Mouse (Mus musculus): ENCODE measurements at regions not wholly inside any gene's neighbourhood (a gene's known extent, or its start where the extent isn't known, plus 50 kb on each side); places are given as distances from the start of the nearest gene placed in this dataset.
"Not testable (repeated sequence)": the region's sequence is repeated elsewhere in the genome, so short reads cannot be mapped to it uniquely, and the experiment has no call there.

GRCm38 (mm10) chr8:20285523-20285922 is 77.5 kb downstream of the Gm15319 start:
- H3K27me3 ChIP-seq (replicated peaks; ENCODE audit: control insufficient read depth, insufficient read depth, low read length), result not testable (repeated sequence)

GRCm38 (mm10) chr8:20284856-20285255 is 78.2 kb downstream of the Gm15319 start:
- H3K36me3 ChIP-seq (ENCODE audit: control insufficient read depth, insufficient read depth); H3K4me1 ChIP-seq (replicated peaks; ENCODE audit: control insufficient read depth, insufficient read depth, low read length); H3K4me2 ChIP-seq (ENCODE audit: low read length); H3K9ac ChIP-seq (replicated peaks; ENCODE audit: low read depth, low read length); ATAC-seq; H3K27ac ChIP-seq (ENCODE audit: low read length); H3K27me3 ChIP-seq (replicated peaks; ENCODE audit: control insufficient read depth, insufficient read depth, low read length); H3K4me3 ChIP-seq (replicated peaks; ENCODE audit: low read length); H3K9me3 ChIP-seq (ENCODE audit: control insufficient read depth, low read length): not testable (repeated sequence)
- WGBS, result 83% methylated on average over 3 of the region's 6 CpGs

More at GRCm38 (mm10) chr8:20285523-20285922, 77.5 kb downstream of the Gm15319 start:
- not testable (repeated sequence) for H3K4me1 ChIP-seq (replicated peaks; ENCODE audit: control insufficient read depth, insufficient read depth, low read length); H3K9ac ChIP-seq (replicated peaks; ENCODE audit: low read depth, low read length); H3K4me2 ChIP-seq (ENCODE audit: low read length); H3K9me3 ChIP-seq (ENCODE audit: control insufficient read depth, low read length); ATAC-seq; H3K27ac ChIP-seq (ENCODE audit: low read length); H3K36me3 ChIP-seq (ENCODE audit: control insufficient read depth, insufficient read depth); H3K4me3 ChIP-seq (replicated peaks; ENCODE audit: low read length)
- 95% methylated on average over 2 of the region's 3 CpGs for WGBS

- not testable (repeated sequence) for H3K4me1 ChIP-seq (replicated peaks; ENCODE audit: control insufficient read depth, insufficient read depth, low read length); H3K27ac ChIP-seq (ENCODE audit: low read length); H3K4me2 ChIP-seq (ENCODE audit: low read length); ATAC-seq; H3K9ac ChIP-seq (replicated peaks; ENCODE audit: low read depth, low read length); H3K4me3 ChIP-seq (replicated peaks; ENCODE audit: low read length); H3K9me3 ChIP-seq (ENCODE audit: control insufficient read depth, low read length); H3K27me3 ChIP-seq (replicated peaks; ENCODE audit: control insufficient read depth, insufficient read depth, low read length); H3K36me3 ChIP-seq (ENCODE audit: control insufficient read depth, insufficient read depth)
- 80% methylated on average over 1 of the region's 3 CpGs for WGBS
Observed at GRCm38 (mm10) chr8:20283141-20283540, 79.9 kb downstream of the Gm15319 start.

GRCm38 (mm10) chr8:20281201-20281887 is 81.7 kb downstream of the Gm15319 start:
- not testable (repeated sequence) for H3K9me3 ChIP-seq (ENCODE audit: control insufficient read depth, low read length); H3K4me3 ChIP-seq (replicated peaks; ENCODE audit: low read length); H3K9ac ChIP-seq (replicated peaks; ENCODE audit: low read depth, low read length); H3K27ac ChIP-seq (ENCODE audit: low read length); H3K36me3 ChIP-seq (ENCODE audit: control insufficient read depth, insufficient read depth); H3K4me1 ChIP-seq (replicated peaks; ENCODE audit: control insufficient read depth, insufficient read depth, low read length); ATAC-seq; H3K4me2 ChIP-seq (ENCODE audit: low read length); H3K27me3 ChIP-seq (replicated peaks; ENCODE audit: control insufficient read depth, insufficient read depth, low read length)
- 97% methylated on average over 14 of the region's 14 CpGs for WGBS

GRCm38 (mm10) chr8:20277701-20278100 is 85.3 kb downstream of the Gm15319 start:
- H3K9ac ChIP-seq (replicated peaks; ENCODE audit: low read depth, low read length); H3K36me3 ChIP-seq (ENCODE audit: control insufficient read depth, insufficient read depth); H3K4me2 ChIP-seq (ENCODE audit: low read length); H3K27ac ChIP-seq (ENCODE audit: low read length); H3K4me1 ChIP-seq (replicated peaks; ENCODE audit: control insufficient read depth, insufficient read depth, low read length); H3K4me3 ChIP-seq (replicated peaks; ENCODE audit: low read length); H3K9me3 ChIP-seq (ENCODE audit: control insufficient read depth, low read length); H3K27me3 ChIP-seq (replicated peaks; ENCODE audit: control insufficient read depth, insufficient read depth, low read length); ATAC-seq: not testable (repeated sequence)
- WGBS, result 100% methylated on average over 1 of the region's 1 CpGs

- H3K4me2 ChIP-seq (ENCODE audit: low read length); H3K36me3 ChIP-seq (ENCODE audit: control insufficient read depth, insufficient read depth); H3K27ac ChIP-seq (ENCODE audit: low read length); H3K9ac ChIP-seq (replicated peaks; ENCODE audit: low read depth, low read length); H3K9me3 ChIP-seq (ENCODE audit: control insufficient read depth, low read length); H3K4me1 ChIP-seq (replicated peaks; ENCODE audit: control insufficient read depth, insufficient read depth, low read length); ATAC-seq; H3K4me3 ChIP-seq (replicated peaks; ENCODE audit: low read length); H3K27me3 ChIP-seq (replicated peaks; ENCODE audit: control insufficient read depth, insufficient read depth, low read length): not testable (repeated sequence)
- WGBS, result 85% methylated on average over 1 of the region's 1 CpGs
Observed at GRCm38 (mm10) chr8:20276661-20277060, 86.3 kb downstream of the Gm15319 start.

- ATAC-seq; H3K9ac ChIP-seq (replicated peaks; ENCODE audit: low read depth, low read length); H3K4me1 ChIP-seq (replicated peaks; ENCODE audit: control insufficient read depth, insufficient read depth, low read length); H3K4me2 ChIP-seq (ENCODE audit: low read length); H3K36me3 ChIP-seq (ENCODE audit: control insufficient read depth, insufficient read depth); H3K27me3 ChIP-seq (replicated peaks; ENCODE audit: control insufficient read depth, insufficient read depth, low read length); H3K27ac ChIP-seq (ENCODE audit: low read length); H3K4me3 ChIP-seq (replicated peaks; ENCODE audit: low read length); H3K9me3 ChIP-seq (ENCODE audit: control insufficient read depth, low read length): not testable (repeated sequence)
- 81% methylated on average over 4 of the region's 5 CpGs for WGBS
Observed at GRCm38 (mm10) chr8:20273844-20274243, 89.2 kb downstream of the Gm15319 start.

- WGBS, result 91% methylated on average over 9 of the region's 14 CpGs
- H3K27ac ChIP-seq (ENCODE audit: low read length); H3K9me3 ChIP-seq (ENCODE audit: control insufficient read depth, low read length); H3K27me3 ChIP-seq (replicated peaks; ENCODE audit: control insufficient read depth, insufficient read depth, low read length); H3K9ac ChIP-seq (replicated peaks; ENCODE audit: low read depth, low read length); ATAC-seq; H3K4me2 ChIP-seq (ENCODE audit: low read length); H3K4me1 ChIP-seq (replicated peaks; ENCODE audit: control insufficient read depth, insufficient read depth, low read length); H3K36me3 ChIP-seq (ENCODE audit: control insufficient read depth, insufficient read depth); H3K4me3 ChIP-seq (replicated peaks; ENCODE audit: low read length): not testable (repeated sequence)
Observed at GRCm38 (mm10) chr8:20267520-20268127, 95.4 kb downstream of the Gm15319 start.

GRCm38 (mm10) chr8:20266776-20267175 is 96.2 kb downstream of the Gm15319 start:
- H3K4me2 ChIP-seq (ENCODE audit: low read length); H3K9me3 ChIP-seq (ENCODE audit: control insufficient read depth, low read length); H3K27me3 ChIP-seq (replicated peaks; ENCODE audit: control insufficient read depth, insufficient read depth, low read length); H3K4me3 ChIP-seq (replicated peaks; ENCODE audit: low read length); H3K4me1 ChIP-seq (replicated peaks; ENCODE audit: control insufficient read depth, insufficient read depth, low read length); H3K36me3 ChIP-seq (ENCODE audit: control insufficient read depth, insufficient read depth); H3K9ac ChIP-seq (replicated peaks; ENCODE audit: low read depth, low read length); H3K27ac ChIP-seq (ENCODE audit: low read length); ATAC-seq: not testable (repeated sequence)
- WGBS, result 94% methylated on average over 3 of the region's 3 CpGs

- not testable (repeated sequence) for H3K4me3 ChIP-seq (replicated peaks; ENCODE audit: low read length); H3K9ac ChIP-seq (replicated peaks; ENCODE audit: low read depth, low read length); H3K4me1 ChIP-seq (replicated peaks; ENCODE audit: control insufficient read depth, insufficient read depth, low read length); H3K36me3 ChIP-seq (ENCODE audit: control insufficient read depth, insufficient read depth); H3K4me2 ChIP-seq (ENCODE audit: low read length); H3K27ac ChIP-seq (ENCODE audit: low read length); H3K9me3 ChIP-seq (ENCODE audit: control insufficient read depth, low read length); ATAC-seq; H3K27me3 ChIP-seq (replicated peaks; ENCODE audit: control insufficient read depth, insufficient read depth, low read length)
- WGBS, result 83% methylated on average over 1 of the region's 1 CpGs
Observed at GRCm38 (mm10) chr8:20264612-20265011, 98.4 kb downstream of the Gm15319 start.
